Mouse (Mus musculus): ENCODE results near the gene Iqcc. TPM values are rescaled to one million over a fixed set of nuclear protein-coding genes. Genes with fewer than 3 reads are reported as not detected.

Gene Iqcc
- polyA plus RNA-seq, 1 experiment, result 28.3 TPM

DNA sequence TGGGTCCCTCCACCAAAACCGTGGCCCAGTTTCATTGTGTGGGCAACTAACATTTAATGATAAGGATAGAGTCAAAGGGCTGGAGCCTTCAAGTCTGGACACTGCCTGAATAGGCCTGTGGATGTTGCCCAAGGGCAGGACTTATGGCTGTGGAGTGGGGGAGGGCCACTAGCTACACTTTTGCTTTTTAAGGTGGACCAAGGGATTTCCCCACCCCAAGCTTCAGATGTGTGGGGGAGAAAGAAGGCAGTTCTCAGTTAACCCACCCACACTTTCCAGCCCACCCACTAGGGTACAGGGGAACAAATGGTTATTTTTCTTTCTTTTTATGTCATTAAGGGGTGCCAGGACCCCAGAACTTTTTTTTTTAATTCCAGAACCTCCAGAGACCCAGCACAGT, 34.5 kb downstream of the Iqcc start:
- Histone ChIP-seq H3K27me3 (ENCODE audit: control insufficient read depth, insufficient read depth, low read length) (no peaks in the 10 kb centered on the region), H3K36me3 (ENCODE audit: control insufficient read depth, insufficient read depth, low read length) (no peaks in the 10 kb centered on the region), H3K4me3 (ENCODE audit: extremely low read depth, insufficient read depth, insufficient read length) (peak overlapping the region; percentile 89; the same call in 1 of the 2 replicates), H3K4me1 (ENCODE audit: control insufficient read depth, insufficient read depth, insufficient read length) (peaks cover 5% of the 10 kb centered on the region; the same call in 1 of the 2 replicates), H3K27ac (ENCODE audit: insufficient read depth, low read length) (peak overlapping the region; percentile 97)
- WGBS, result 38% methylated on average over 1 of the region's 1 CpGs
- peak in 1 of 2 experiments; percentile 31 for DNase-seq (ENCODE audit: low read depth in 1 of 2, low spot score in 2 of 2)
- no peak for TF ChIP-seq POLR2A (IDR thresholded peaks at IDR 0.05; ENCODE audit: low read depth, low read length)
- TF ChIP-seq CTCF (IDR thresholded peaks at IDR 0.05; ENCODE audit: extremely low read depth, insufficient read depth, insufficient read length, insufficient replicate concordance), result no peak

DNA sequence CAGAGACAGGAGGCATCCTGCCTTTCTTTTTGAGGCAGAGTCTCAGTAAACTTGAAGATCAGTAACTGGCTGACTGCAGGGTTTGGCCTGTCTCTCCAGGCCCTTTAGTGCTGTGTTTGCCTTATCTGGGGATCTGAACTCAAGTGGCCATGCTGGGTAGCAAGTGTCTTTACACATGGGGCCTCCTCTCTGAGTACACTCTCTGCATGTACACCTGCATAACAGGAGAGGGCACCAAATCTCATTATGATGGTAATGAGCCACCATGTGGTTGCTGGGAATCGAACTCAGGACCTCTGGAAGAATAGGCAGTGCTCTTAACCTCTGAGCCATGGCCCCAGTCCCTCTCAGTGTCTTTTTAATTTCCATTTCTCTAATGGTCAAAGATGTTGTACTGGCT, 36.6 kb downstream of the Iqcc start:
- Histone ChIP-seq H3K4me1 (ENCODE audit: control insufficient read depth, insufficient read depth, insufficient read length) (peaks cover 7% of the 10 kb centered on the region; the same call in 1 of the 2 replicates), H3K4me3 (ENCODE audit: extremely low read depth, insufficient read depth, insufficient read length) (no peak overlapping the region), H3K27ac (ENCODE audit: insufficient read depth, low read length) (no peak overlapping the region), H3K27me3 (ENCODE audit: control insufficient read depth, insufficient read depth, low read length) (no peaks in the 10 kb centered on the region), H3K36me3 (ENCODE audit: control insufficient read depth, insufficient read depth, low read length) (no peaks in the 10 kb centered on the region)
- no peak for DNase-seq (ENCODE audit: low read depth in 1 of 2, low spot score in 2 of 2)
- TF ChIP-seq CTCF (IDR thresholded peaks at IDR 0.05; ENCODE audit: extremely low read depth, insufficient read depth, insufficient read length, insufficient replicate concordance) (no peak), POLR2A (IDR thresholded peaks at IDR 0.05; ENCODE audit: low read depth, low read length) (no peak)
- 86% methylated on average over 1 of the region's 1 CpGs for WGBS

DNA sequence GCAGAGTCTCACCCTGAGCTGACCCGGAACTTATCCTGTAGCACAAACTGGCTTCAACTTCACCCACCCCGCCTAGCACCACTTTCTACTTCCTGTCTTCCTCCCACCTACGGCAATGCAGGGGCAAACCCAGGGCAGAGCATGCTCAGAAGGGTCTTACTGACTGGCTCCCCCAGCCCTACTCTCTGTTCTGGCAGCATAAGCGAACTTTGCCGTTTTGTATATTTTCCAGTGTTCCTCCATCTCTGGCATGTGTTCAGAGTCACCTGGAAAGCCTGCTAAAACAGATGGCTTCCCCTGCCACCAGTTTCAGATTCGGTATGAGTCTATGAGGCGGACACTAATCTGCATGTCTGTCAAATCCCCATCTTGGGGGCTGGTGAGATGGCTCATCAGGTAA, 38.6 kb downstream of the Iqcc start:
- Histone ChIP-seq H3K27me3 (ENCODE audit: control insufficient read depth, insufficient read depth, low read length) (no peaks in the 10 kb centered on the region), H3K4me3 (ENCODE audit: extremely low read depth, insufficient read depth, insufficient read length) (no peak overlapping the region), H3K27ac (ENCODE audit: insufficient read depth, low read length) (peak overlapping the region; percentile 74), H3K36me3 (ENCODE audit: control insufficient read depth, insufficient read depth, low read length) (no peaks in the 10 kb centered on the region), H3K4me1 (ENCODE audit: control insufficient read depth, insufficient read depth, insufficient read length) (peaks cover 8% of the 10 kb centered on the region; the same call in 1 of the 2 replicates)
- TF ChIP-seq CTCF (IDR thresholded peaks at IDR 0.05; ENCODE audit: extremely low read depth, insufficient read depth, insufficient read length, insufficient replicate concordance) (no peak), POLR2A (IDR thresholded peaks at IDR 0.05; ENCODE audit: low read depth, low read length) (no peak)
- 29% methylated on average over 7 of the region's 7 CpGs for WGBS
- DNase-seq (ENCODE audit: low read depth in 1 of 2, low spot score in 2 of 2), result peak; percentile 42 to 63

DNA sequence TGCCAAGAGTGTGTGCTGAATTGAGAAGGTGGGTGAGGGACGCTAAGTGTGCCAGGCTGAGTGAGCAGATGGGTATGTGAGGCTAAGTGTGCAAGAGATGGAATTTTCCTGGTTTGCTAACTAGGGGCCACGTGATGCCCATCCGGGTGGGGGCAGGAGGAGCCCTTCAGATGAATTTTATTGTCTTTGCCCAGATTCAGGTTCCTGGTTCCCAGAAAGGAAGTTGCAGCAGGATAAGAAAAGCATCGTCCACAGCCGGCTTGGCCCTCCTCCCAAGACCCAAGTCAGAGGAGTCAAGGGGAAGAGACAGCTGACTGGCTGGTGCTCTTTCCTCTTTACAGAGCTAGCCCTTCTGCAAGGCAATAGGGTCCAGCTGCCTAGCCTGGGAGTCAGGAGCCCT, 40.4 kb downstream of the Iqcc start, which contains the start of gene Fam167b:
TSS of gene Fam167b (minus strand) at position 84 of the 400 bp plus-strand sequence.
- 78% methylated on average over 5 of the region's 5 CpGs for WGBS
- no peaks in the 10 kb centered on the region for H3K27me3 ChIP-seq (ENCODE audit: control insufficient read depth, insufficient read depth, low read length)
- 0 out of 2 replicates have a peak within 1 kb of the TSS, but pooled peaks have one; percentile 29 for H3K4me3 ChIP-seq (ENCODE audit: extremely low read depth, insufficient read depth, insufficient read length)
- TF ChIP-seq CTCF (IDR thresholded peaks at IDR 0.05; ENCODE audit: extremely low read depth, insufficient read depth, insufficient read length, insufficient replicate concordance) (no peak), POLR2A (IDR thresholded peaks at IDR 0.05; ENCODE audit: low read depth, low read length) (no peak)
- no peak for DNase-seq (ENCODE audit: low read depth in 1 of 2, low spot score in 2 of 2)
- peak within 1 kb of the TSS; percentile 13; the same call in 1 of the 2 replicates for H3K27ac ChIP-seq (ENCODE audit: insufficient read depth, low read length)
- H3K36me3 ChIP-seq (ENCODE audit: control insufficient read depth, insufficient read depth, low read length), result no peaks in the 10 kb centered on the region
- peaks cover 19% of the 10 kb centered on the region; the same call in 1 of the 2 replicates for H3K4me1 ChIP-seq (ENCODE audit: control insufficient read depth, insufficient read depth, insufficient read length)

DNA sequence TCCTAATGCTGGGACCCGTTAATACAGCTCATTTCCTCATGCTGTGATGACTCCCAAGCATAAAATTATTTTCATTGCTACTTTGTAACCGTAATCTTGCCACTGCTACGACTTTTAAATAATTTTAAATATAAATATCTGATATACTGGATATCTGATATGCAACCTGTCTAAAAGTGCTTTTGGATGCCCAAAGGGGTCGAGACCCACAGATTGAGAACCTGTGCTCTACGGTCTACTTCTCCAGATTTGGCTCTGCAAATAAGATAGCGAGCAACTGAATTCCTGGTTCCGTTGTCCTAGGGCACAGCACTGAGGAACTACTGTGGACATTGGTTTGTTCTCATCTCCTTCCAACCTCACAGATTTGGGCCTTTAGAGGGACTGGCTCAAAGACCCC, 41.2 kb downstream of the Iqcc start:
- Histone ChIP-seq H3K27ac (ENCODE audit: insufficient read depth, low read length) (no peak overlapping the region), H3K27me3 (ENCODE audit: control insufficient read depth, insufficient read depth, low read length) (no peaks in the 10 kb centered on the region), H3K4me1 (ENCODE audit: control insufficient read depth, insufficient read depth, insufficient read length) (peaks cover 26% of the 10 kb centered on the region; the same call in 1 of the 2 replicates), H3K4me3 (ENCODE audit: extremely low read depth, insufficient read depth, insufficient read length) (no peak overlapping the region), H3K36me3 (ENCODE audit: control insufficient read depth, insufficient read depth, low read length) (no peaks in the 10 kb centered on the region)
- 82% methylated on average over 7 of the region's 7 CpGs for WGBS
- no peak for TF ChIP-seq CTCF (IDR thresholded peaks at IDR 0.05; ENCODE audit: extremely low read depth, insufficient read depth, insufficient read length, insufficient replicate concordance)
- no peak for TF ChIP-seq POLR2A (IDR thresholded peaks at IDR 0.05; ENCODE audit: low read depth, low read length)
- DNase-seq (ENCODE audit: low read depth in 1 of 2, low spot score in 2 of 2), result no peak

DNA sequence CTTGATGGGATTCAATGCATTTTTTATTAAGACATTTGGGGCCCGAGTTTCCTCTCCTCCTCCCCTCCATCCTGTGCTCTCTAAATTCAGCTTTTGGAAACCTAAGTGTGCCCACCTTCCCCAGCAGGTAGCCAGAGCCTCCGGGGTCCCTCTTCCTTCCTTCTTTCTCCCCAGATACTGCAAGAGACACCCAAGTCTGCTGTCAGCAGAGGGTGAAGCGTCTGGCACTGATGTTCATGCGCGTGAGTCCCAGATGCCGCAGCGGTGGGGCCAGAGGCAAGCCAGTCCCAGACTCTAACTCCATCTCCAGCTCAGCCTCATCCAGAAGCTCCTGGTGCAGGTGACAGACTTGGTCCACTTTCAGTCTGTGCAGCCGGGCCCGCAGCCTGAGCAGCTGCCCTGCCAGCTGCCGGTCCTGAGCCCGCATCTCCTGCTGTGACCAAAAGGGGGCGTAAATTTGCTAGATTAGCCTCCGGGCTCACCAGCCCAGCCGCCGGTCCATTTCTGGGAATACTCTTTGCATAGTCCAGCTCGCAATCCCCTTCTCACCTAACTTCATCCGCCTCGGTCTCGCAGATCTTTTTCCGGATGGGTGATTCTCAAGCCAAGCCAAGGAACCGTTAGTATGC, 41.9 kb downstream of the Iqcc start:
- WGBS, result 22% methylated on average over 21 of the region's 21 CpGs
- peak overlapping the region; percentile 29 for H3K4me3 ChIP-seq (ENCODE audit: extremely low read depth, insufficient read depth, insufficient read length)
- no peaks in the 10 kb centered on the region for H3K36me3 ChIP-seq (ENCODE audit: control insufficient read depth, insufficient read depth, low read length)
- DNase-seq (ENCODE audit: low read depth in 1 of 2, low spot score in 2 of 2), result peak in 1 of 2 experiments; percentile 79
- H3K4me1 ChIP-seq (ENCODE audit: control insufficient read depth, insufficient read depth, insufficient read length), result peaks cover 26% of the 10 kb centered on the region; the same call in 1 of the 2 replicates
- H3K27ac ChIP-seq (ENCODE audit: insufficient read depth, low read length), result peak overlapping the region; percentile 35
- TF ChIP-seq CTCF (IDR thresholded peaks at IDR 0.05; ENCODE audit: extremely low read depth, insufficient read depth, insufficient read length, insufficient replicate concordance), result peak; percentile 63
- no peak for TF ChIP-seq POLR2A (IDR thresholded peaks at IDR 0.05; ENCODE audit: low read depth, low read length)
- no peaks in the 10 kb centered on the region for H3K27me3 ChIP-seq (ENCODE audit: control insufficient read depth, insufficient read depth, low read length)

Measured in spleen, adult 2 months (tissue).